Mouse (Mus musculus): ENCODE results near the gene Etl4. TPM values are rescaled to one million over a fixed set of nuclear protein-coding genes. Genes with fewer than 3 reads are reported as not detected.

The Etl4 gene
- polyA plus RNA-seq, 2 experiments, result 38.3 to 44.9 TPM

DNA sequence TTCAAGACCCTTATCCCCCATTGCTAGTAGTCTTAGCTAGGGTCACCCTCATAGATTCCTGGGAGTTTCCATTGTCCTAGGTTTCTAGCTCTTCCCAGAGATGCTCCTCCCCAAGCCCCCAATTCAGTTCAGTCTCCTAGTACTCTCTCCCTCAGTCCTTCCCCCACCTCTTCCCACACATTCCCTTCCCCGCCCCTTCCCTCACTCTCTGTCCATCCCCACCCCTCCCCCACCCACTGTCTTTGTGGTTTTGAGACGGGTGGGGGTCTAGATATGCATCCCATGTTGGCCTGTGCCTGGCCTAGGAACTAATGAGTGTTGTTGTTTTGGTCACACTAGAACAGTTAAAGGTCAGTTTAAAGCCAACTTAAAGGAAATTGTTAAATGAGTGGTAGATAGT, 817.4 kb downstream of the Etl4 start:
- Histone ChIP-seq H3K4me2 (replicated peaks; ENCODE audit: low read depth, low read length, severe bottlenecking) (no peak overlapping the region), H3K9me3 (ENCODE audit: control insufficient read depth, low read length) (no peaks in the 10 kb centered on the region), H3K4me3 (replicated peaks; ENCODE audit: low read length) (no peak overlapping the region), H3K27ac (replicated peaks; ENCODE audit: low read depth, low read length) (no peak overlapping the region), H3K4me1 (ENCODE audit: control insufficient read depth, insufficient read depth, low read length) (0 out of 2 replicates have a peak, but pooled peaks cover 2% of the 10 kb centered on the region), H3K36me3 (ENCODE audit: control insufficient read depth, insufficient read depth, low read length) (no peaks in the 10 kb centered on the region), H3K27me3 (ENCODE audit: control insufficient read depth, insufficient read depth, low read length) (no peaks in the 10 kb centered on the region), H3K9ac (ENCODE audit: low read depth, low read length, severe bottlenecking) (no peak overlapping the region)
- 66% methylated on average over 2 of the region's 2 CpGs for WGBS
- no peak for ATAC-seq (ENCODE audit: low FRiP score, low read depth)
- TF ChIP-seq POLR2A (IDR thresholded peaks at IDR 0.05; ENCODE audit: borderline replicate concordance, extremely low read depth, insufficient read depth, insufficient read length), result no peak
- DNase-seq (ENCODE audit: low spot score), result no peak

DNA sequence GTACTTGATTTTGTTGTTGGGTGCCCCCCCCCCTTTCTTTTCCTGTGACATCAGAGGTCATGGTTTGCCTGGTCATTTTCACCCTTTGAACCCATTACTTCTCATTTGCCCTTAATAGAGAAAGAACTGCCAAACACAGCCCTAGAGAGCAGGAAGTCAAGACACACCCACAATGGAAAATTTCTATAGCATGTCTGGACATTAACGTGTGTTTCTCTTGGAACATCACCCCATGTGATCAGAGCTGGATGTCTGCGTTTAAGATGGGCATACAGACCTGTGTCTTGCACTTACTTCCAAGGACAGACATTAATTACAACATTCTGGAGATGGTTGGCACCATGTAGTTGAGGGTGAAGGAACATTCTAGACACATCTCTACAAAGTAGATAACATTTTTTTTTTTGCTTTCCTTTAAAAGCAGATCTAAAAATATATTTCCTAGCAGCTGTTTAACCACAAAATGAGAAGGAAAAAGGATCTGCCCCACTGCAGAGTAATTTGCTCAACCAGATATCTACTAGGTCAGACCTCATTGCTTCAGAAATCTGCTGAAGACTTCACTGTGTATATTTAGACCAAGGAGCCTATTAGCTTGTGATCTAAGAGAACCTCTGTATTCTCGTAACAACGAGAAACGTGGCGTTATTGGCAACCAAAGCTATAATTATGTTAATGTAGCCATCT, 818.3 kb downstream of the Etl4 start:
- no peaks in the 10 kb centered on the region for H3K4me1 ChIP-seq (ENCODE audit: control insufficient read depth, insufficient read depth, low read length)
- WGBS, result 80% methylated on average over 6 of the region's 6 CpGs

DNA sequence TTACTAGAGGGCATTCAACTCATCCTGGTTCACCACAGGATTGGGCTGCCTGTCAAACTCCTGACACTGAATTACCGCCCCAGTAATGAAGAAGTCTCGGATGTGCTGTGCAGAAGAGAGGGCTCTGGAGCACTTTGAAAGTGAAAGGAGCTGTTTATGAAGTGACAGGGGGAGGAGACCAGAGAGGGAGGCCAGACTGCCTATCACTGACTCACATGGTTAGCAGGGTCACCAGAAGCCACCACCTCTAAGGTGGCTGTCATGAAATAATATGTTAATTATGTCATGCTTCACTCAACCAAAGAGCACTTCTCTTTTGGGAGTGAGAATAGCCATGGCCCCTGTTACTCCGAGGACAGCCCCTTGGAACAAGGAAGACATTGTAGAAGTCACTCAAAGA, 825.9 kb downstream of the Etl4 start:
- H3K27ac ChIP-seq (replicated peaks; ENCODE audit: low read depth, low read length), result no peak overlapping the region
- no peak for TF ChIP-seq POLR2A (IDR thresholded peaks at IDR 0.05; ENCODE audit: borderline replicate concordance, extremely low read depth, insufficient read depth, insufficient read length)

More for the DNA sequence above, 818.3 kb downstream of the Etl4 start:
- H3K4me2 ChIP-seq (replicated peaks; ENCODE audit: low read depth, low read length, severe bottlenecking), result no peak overlapping the region
- no peaks in the 10 kb centered on the region for H3K27me3 ChIP-seq (ENCODE audit: control insufficient read depth, insufficient read depth, low read length)
- no peaks in the 10 kb centered on the region for H3K9me3 ChIP-seq (ENCODE audit: control insufficient read depth, low read length)
- DNase-seq (ENCODE audit: low spot score) (no peak), ATAC-seq (ENCODE audit: low FRiP score, low read depth) (no peak)
- H3K4me3 ChIP-seq (replicated peaks; ENCODE audit: low read length), result no peak overlapping the region
- no peak for TF ChIP-seq POLR2A (IDR thresholded peaks at IDR 0.05; ENCODE audit: borderline replicate concordance, extremely low read depth, insufficient read depth, insufficient read length)
- no peaks in the 10 kb centered on the region for H3K36me3 ChIP-seq (ENCODE audit: control insufficient read depth, insufficient read depth, low read length)
- H3K27ac ChIP-seq (replicated peaks; ENCODE audit: low read depth, low read length), result no peak overlapping the region
- H3K9ac ChIP-seq (ENCODE audit: low read depth, low read length, severe bottlenecking), result no peak overlapping the region

DNA sequence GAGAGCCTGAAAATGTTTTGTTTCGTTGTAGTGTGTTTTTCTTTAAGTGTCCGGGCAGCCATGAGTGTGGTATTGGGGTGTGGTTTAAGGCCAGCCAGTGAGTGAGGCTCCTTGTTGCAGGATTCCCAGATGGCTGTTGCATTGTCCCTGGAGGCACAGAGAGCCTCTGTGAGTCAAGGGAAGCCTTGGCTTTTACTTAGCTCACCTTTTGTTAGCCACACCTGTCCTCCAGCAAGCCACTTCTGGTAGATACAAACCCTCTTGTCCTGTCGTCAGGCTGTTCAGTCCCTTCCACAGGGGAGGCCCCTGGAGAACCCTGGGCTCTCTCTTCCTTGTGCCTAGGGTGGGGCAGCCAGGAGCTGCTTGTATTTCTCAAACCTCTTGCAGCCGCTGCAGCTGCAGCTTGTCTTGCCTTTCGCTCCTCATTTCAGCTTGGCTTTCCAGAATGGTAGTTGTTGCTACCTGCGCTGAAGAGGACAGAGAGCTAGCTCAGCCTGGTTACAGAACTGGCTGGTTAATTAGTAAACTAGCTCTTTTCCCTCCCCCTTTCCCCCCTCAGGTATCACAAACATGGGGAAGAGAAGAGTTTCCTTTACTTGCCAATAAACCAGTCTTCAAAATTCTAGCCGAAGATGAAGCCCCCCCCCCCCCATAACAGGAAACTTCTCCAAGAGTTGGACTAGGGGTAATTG, 826.9 kb downstream of the Etl4 start:
- DNase-seq (ENCODE audit: low spot score), result no peak
- Histone ChIP-seq H3K27me3 (ENCODE audit: control insufficient read depth, insufficient read depth, low read length) (no peaks in the 10 kb centered on the region), H3K4me2 (replicated peaks; ENCODE audit: low read depth, low read length, severe bottlenecking) (no peak overlapping the region), H3K9me3 (ENCODE audit: control insufficient read depth, low read length) (no peaks in the 10 kb centered on the region), H3K4me1 (ENCODE audit: control insufficient read depth, insufficient read depth, low read length) (no peaks in the 10 kb centered on the region), H3K4me3 (replicated peaks; ENCODE audit: low read length) (no peak overlapping the region), H3K27ac (replicated peaks; ENCODE audit: low read depth, low read length) (no peak overlapping the region), H3K9ac (ENCODE audit: low read depth, low read length, severe bottlenecking) (no peak overlapping the region), H3K36me3 (ENCODE audit: control insufficient read depth, insufficient read depth, low read length) (no peaks in the 10 kb centered on the region)
- ATAC-seq (ENCODE audit: low FRiP score, low read depth), result no peak
- WGBS, result 71% methylated on average over 7 of the region's 7 CpGs
- no peak for TF ChIP-seq POLR2A (IDR thresholded peaks at IDR 0.05; ENCODE audit: borderline replicate concordance, extremely low read depth, insufficient read depth, insufficient read length)

More for the DNA sequence above, 825.9 kb downstream of the Etl4 start:
- ATAC-seq (ENCODE audit: low FRiP score, low read depth) (no peak), DNase-seq (ENCODE audit: low spot score) (no peak)
- no peaks in the 10 kb centered on the region for H3K4me1 ChIP-seq (ENCODE audit: control insufficient read depth, insufficient read depth, low read length)
- no peaks in the 10 kb centered on the region for H3K27me3 ChIP-seq (ENCODE audit: control insufficient read depth, insufficient read depth, low read length)
- no peak overlapping the region for H3K4me2 ChIP-seq (replicated peaks; ENCODE audit: low read depth, low read length, severe bottlenecking)
- H3K9ac ChIP-seq (ENCODE audit: low read depth, low read length, severe bottlenecking), result no peak overlapping the region
- no peaks in the 10 kb centered on the region for H3K36me3 ChIP-seq (ENCODE audit: control insufficient read depth, insufficient read depth, low read length)
- H3K9me3 ChIP-seq (ENCODE audit: control insufficient read depth, low read length), result no peaks in the 10 kb centered on the region
- H3K4me3 ChIP-seq (replicated peaks; ENCODE audit: low read length), result no peak overlapping the region
- 64% methylated on average over 3 of the region's 3 CpGs for WGBS

DNA sequence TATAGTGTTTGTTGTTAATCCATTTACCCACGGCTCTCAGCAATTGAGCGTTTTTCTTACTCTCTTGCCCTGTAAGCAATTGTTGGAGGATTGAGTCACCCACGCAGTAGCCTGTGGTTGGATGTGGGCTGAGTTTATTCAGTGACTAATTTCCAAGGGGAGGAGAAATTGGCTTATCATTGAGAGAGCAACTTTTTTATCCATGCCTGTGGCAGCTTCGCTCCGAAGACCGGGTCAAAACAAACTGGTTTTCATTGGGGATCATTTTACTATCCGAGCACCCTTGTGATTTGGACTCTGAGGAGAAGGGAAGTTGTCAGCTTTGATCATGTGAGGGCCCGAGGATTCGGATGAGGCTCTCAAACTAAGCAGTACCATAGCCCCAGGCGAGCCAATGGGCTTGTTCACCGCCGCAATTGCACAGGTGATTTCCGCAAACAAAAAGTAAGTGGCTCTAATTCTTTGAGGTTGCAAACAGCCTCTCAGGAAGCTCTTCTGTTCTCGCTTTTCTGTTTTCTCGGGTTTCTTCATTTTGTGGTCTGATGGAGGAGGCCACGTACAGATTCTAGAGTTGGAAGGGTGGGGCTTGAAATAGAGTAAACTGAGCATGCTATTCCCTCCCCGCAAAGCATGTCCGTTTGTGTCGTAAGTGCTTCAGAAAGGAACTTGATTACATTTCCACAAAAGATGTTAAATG, 827.7 kb downstream of the Etl4 start:
- ATAC-seq (ENCODE audit: low FRiP score, low read depth), result no peak
- no peak overlapping the region for H3K27ac ChIP-seq (replicated peaks; ENCODE audit: low read depth, low read length)
- no peaks in the 10 kb centered on the region for H3K9me3 ChIP-seq (ENCODE audit: control insufficient read depth, low read length)
- no peak for DNase-seq (ENCODE audit: low spot score)
- TF ChIP-seq POLR2A (IDR thresholded peaks at IDR 0.05; ENCODE audit: borderline replicate concordance, extremely low read depth, insufficient read depth, insufficient read length), result no peak
- H3K27me3 ChIP-seq (ENCODE audit: control insufficient read depth, insufficient read depth, low read length), result no peaks in the 10 kb centered on the region
- 69% methylated on average over 19 of the region's 19 CpGs for WGBS
- no peak overlapping the region for H3K4me3 ChIP-seq (replicated peaks; ENCODE audit: low read length)
- no peak overlapping the region for H3K4me2 ChIP-seq (replicated peaks; ENCODE audit: low read depth, low read length, severe bottlenecking)
- H3K4me1 ChIP-seq (ENCODE audit: control insufficient read depth, insufficient read depth, low read length), result no peaks in the 10 kb centered on the region
- no peaks in the 10 kb centered on the region for H3K36me3 ChIP-seq (ENCODE audit: control insufficient read depth, insufficient read depth, low read length)
- H3K9ac ChIP-seq (ENCODE audit: low read depth, low read length, severe bottlenecking), result no peak overlapping the region

All from limb, embryonic 14.5 days (tissue).